In genomic region chr10:62542928-62543327, GRCm38 (mm10) we compare ENCODE assay signal across 16 mouse cellular contexts. TPM values are rescaled to one million over a fixed set of nuclear protein-coding genes. Genes with fewer than 3 reads are reported as not detected.
DNase-seq lines count a peak whose midpoint lies in the region; ATAC-seq and TF ChIP-seq lines count a peak whose summit lies in the region.
"Had no signal": no experiment of that assay in that cellular context is flagged by ENCODE, and none has a peak within 500 bp of the region (broad histone marks: within the 10 kb centered on the region; RNA-seq: fewer than 3 reads in every experiment).

No protein-coding gene starts in this region.

- H3K9ac ChIP-seq in liver, adult 2 months (ENCODE audit: low read depth, low read length): no peak overlapping the region
- no peak overlapping the region for H3K9ac ChIP-seq in liver, embryonic 15.5 days
- H3K9ac ChIP-seq: embryonic facial prominence, embryonic 12.5 days had no signal

- H3K4me2 ChIP-seq in liver, embryonic 15.5 days: peak overlapping the region; percentile 15; the same call in 1 of the 2 replicates
- H3K4me2 ChIP-seq: embryonic facial prominence, embryonic 12.5 days had no signal

- H3K4me1 ChIP-seq in liver, adult 2 months (ENCODE audit: control insufficient read depth, insufficient read depth, low read length): no peaks in the 10 kb centered on the region
- H3K4me1 ChIP-seq in bone marrow, adult 2 months (ENCODE audit: control insufficient read depth, insufficient read depth, low read length): peaks cover 4% of the 10 kb centered on the region
- H3K4me1 ChIP-seq in liver, embryonic 15.5 days (replicated peaks): peaks cover 28% of the 10 kb centered on the region
- no peaks in the 10 kb centered on the region for H3K4me1 ChIP-seq in small intestine, adult 2 months (ENCODE audit: control insufficient read depth, insufficient read depth, insufficient read length, low read length)
- H3K4me1 ChIP-seq: embryonic facial prominence, embryonic 12.5 days; forebrain, embryonic 10.5 days had no signal

- no peak overlapping the region for H3K4me3 ChIP-seq in liver, adult 2 months (ENCODE audit: insufficient read depth, low read depth, low read length)
- no peak overlapping the region for H3K4me3 ChIP-seq in bone marrow, adult 2 months (replicated peaks; ENCODE audit: control insufficient read depth, low read depth, low read length)
- H3K4me3 ChIP-seq in liver, embryonic 15.5 days (replicated peaks): 0 out of 2 replicates have a peak overlapping the region, but pooled peaks have one; percentile 8
- H3K4me3 ChIP-seq in small intestine, adult 2 months (ENCODE audit: low read depth, low read length): no peak overlapping the region
- H3K4me3 ChIP-seq: embryonic facial prominence, embryonic 12.5 days; forebrain, embryonic 10.5 days had no signal

- no peaks in the 10 kb centered on the region for H3K36me3 ChIP-seq in liver, adult 2 months (ENCODE audit: control insufficient read depth, insufficient read depth, low read length)
- H3K36me3 ChIP-seq in liver, embryonic 15.5 days (replicated peaks): no peaks in the 10 kb centered on the region
- no peaks in the 10 kb centered on the region for H3K36me3 ChIP-seq in small intestine, adult 2 months (ENCODE audit: control insufficient read depth, insufficient read depth, low read length)
- H3K36me3 ChIP-seq: embryonic facial prominence, embryonic 12.5 days; forebrain, embryonic 10.5 days had no signal

- no peaks in the 10 kb centered on the region for H3K79me2 ChIP-seq in liver, adult 2 months (ENCODE audit: control insufficient read depth, insufficient read depth, low read length)

- 0 out of 2 replicates have a peak overlapping the region, but pooled peaks have one; percentile 4 for H3K27ac ChIP-seq in liver, adult 2 months (replicated peaks; ENCODE audit: insufficient read depth, low read depth, low read length)
- H3K27ac ChIP-seq in bone marrow, adult 2 months (ENCODE audit: control insufficient read depth, insufficient read depth, low read depth, low read length, poor library complexity): peak overlapping the region; percentile 92
- peak overlapping the region; percentile 70 for H3K27ac ChIP-seq in liver, embryonic 15.5 days (replicated peaks)
- peak overlapping the region; percentile 84 for H3K27ac ChIP-seq in small intestine, adult 2 months (ENCODE audit: insufficient read depth, low read depth, low read length)
- H3K27ac ChIP-seq: embryonic facial prominence, embryonic 12.5 days; forebrain, embryonic 10.5 days; stomach, postnatal 0 days had no signal

- no peak for TF ChIP-seq POLR2A in liver, adult 2 months (IDR thresholded peaks at IDR 0.05; ENCODE audit: extremely low read depth, insufficient read depth, low read length)
- no peak for TF ChIP-seq POLR2A in bone marrow, adult 2 months (IDR thresholded peaks at IDR 0.05; ENCODE audit: borderline replicate concordance, control insufficient read depth, low read depth, low read length)
- TF ChIP-seq POLR2A in small intestine, adult 2 months (IDR thresholded peaks at IDR 0.05; ENCODE audit: low read depth, low read length): no peak

- WGBS in liver, adult 2 months: 89% methylated on average over 7 of the region's 8 CpGs
- 35% methylated on average over 8 of the region's 8 CpGs for WGBS in bone marrow, adult 2 months
- WGBS in liver, embryonic 15.5 days (ENCODE audit: insufficient replicate concordance): 58% methylated on average over 8 of the region's 8 CpGs
- WGBS in small intestine, adult 2 months: 88% methylated on average over 8 of the region's 8 CpGs

- ATAC-seq in liver, embryonic 15.5 days (ENCODE audit: insufficient read depth): no peak

- H3K9me3 ChIP-seq in liver, embryonic 15.5 days (replicated peaks): no peaks in the 10 kb centered on the region
- H3K9me3 ChIP-seq: embryonic facial prominence, embryonic 12.5 days; forebrain, embryonic 10.5 days had no signal

- TF ChIP-seq CTCF in liver, adult 2 months (IDR thresholded peaks at IDR 0.05; ENCODE audit: low read depth, low read length): no peak
- no peak for TF ChIP-seq CTCF in bone marrow, adult 2 months (IDR thresholded peaks at IDR 0.05; ENCODE audit: control insufficient read depth, insufficient read depth, low read length)
- no peak for TF ChIP-seq CTCF in small intestine, adult 2 months (IDR thresholded peaks at IDR 0.05; ENCODE audit: extremely low read depth, insufficient read length, insufficient replicate concordance, low read depth, low read length)

- DNase-seq in liver, adult 2 months (ENCODE audit: extremely low read depth, low read depth, low spot score): no peak
- no peak for DNase-seq in liver
- DNase-seq in left cerebral cortex, adult 9 months (ENCODE audit: low spot score in 2 of 2): no peak
- no peak for DNase-seq in spleen, postnatal 10 days (ENCODE audit: low spot score in 2 of 2)
- DNase-seq in right cerebral cortex, postnatal 4 days: no peak
- DNase-seq: cerebellum, postnatal 14 days; gastrocnemius, postnatal 10 days; kidney, postnatal 10 days; layer of hippocampus, postnatal 36 days had no signal

- H3K27me3 ChIP-seq in liver, adult 2 months (ENCODE audit: control insufficient read depth, insufficient read depth, low read length): no peaks in the 10 kb centered on the region
- no peaks in the 10 kb centered on the region for H3K27me3 ChIP-seq in liver, embryonic 15.5 days
- H3K27me3 ChIP-seq in small intestine, adult 2 months (ENCODE audit: control insufficient read depth, insufficient read depth, low read length): no peaks in the 10 kb centered on the region
- H3K27me3 ChIP-seq: embryonic facial prominence, embryonic 12.5 days had no signal

RNA-seq across cellular contexts. Expression of gene Srgn, which starts 15.7 kb away (rescaled TPM):
- total RNA-seq in liver, adult 2 months (2014; rRNA removed): 11.9 and 15.9 TPM in 2 replicates
- 4.3 and 5.0 TPM in 2 replicates for polyA plus RNA-seq in liver, adult 2 months (2012; rRNA removed)
- polyA plus RNA-seq in bone marrow, adult 2 months (2011; ENCODE audit: insufficient read depth, insufficient read length, low replicate concordance, missing spikeins): 68.7 and 72.9 TPM in 2 replicates
- polyA plus RNA-seq in liver, embryonic 15.5 days (2015; fragmentation: Nextera tagmentation; extraction: Ambion mirVana): 57.9 and 79.6 TPM in 2 replicates
- 6.5 and 8.2 TPM in 2 replicates for polyA plus RNA-seq in small intestine, adult 2 months (2012; rRNA removed)
- polyA plus RNA-seq: C2C12 had no signal

RNA-seq across cellular contexts. Expression of gene Kif1bp, which starts 35.3 kb away (rescaled TPM):
- total RNA-seq in liver, adult 2 months (2014; rRNA removed): 8.3 and 8.6 TPM in 2 replicates
- polyA plus RNA-seq in liver, adult 2 months (2012; rRNA removed): 8.2 and 9.8 TPM in 2 replicates
- polyA plus RNA-seq in bone marrow, adult 2 months (2011; ENCODE audit: insufficient read depth, insufficient read length, low replicate concordance, missing spikeins): 6.1 TPM in 2 replicates
- 11.1 and 11.3 TPM in 2 replicates for polyA plus RNA-seq in liver, embryonic 15.5 days (2015; fragmentation: Nextera tagmentation; extraction: Ambion mirVana)
- polyA plus RNA-seq in small intestine, adult 2 months (2012; rRNA removed): 21.0 and 21.2 TPM in 2 replicates

RNA-seq across cellular contexts. Expression of gene Vps26a, which starts 56.3 kb away (rescaled TPM):
- total RNA-seq in liver, adult 2 months (2014; rRNA removed): 34.1 and 39.7 TPM in 2 replicates
- polyA plus RNA-seq in liver, adult 2 months (2012; rRNA removed): 7.2 and 7.7 TPM in 2 replicates
- 13.6 and 26.5 TPM in 2 replicates for polyA plus RNA-seq in bone marrow, adult 2 months (2011; ENCODE audit: insufficient read depth, insufficient read length, low replicate concordance, missing spikeins)
- 39.5 and 42.9 TPM in 2 replicates for polyA plus RNA-seq in liver, embryonic 15.5 days (2015; fragmentation: Nextera tagmentation; extraction: Ambion mirVana)
- polyA plus RNA-seq in small intestine, adult 2 months (2012; rRNA removed): 1.3 and 3.2 TPM in 2 replicates

RNA-seq across cellular contexts. Expression of gene Ddx21, which starts 59.2 kb away (rescaled TPM):
- total RNA-seq in liver, adult 2 months (2014; rRNA removed): 10.9 and 11.8 TPM in 2 replicates
- 5.8 and 7.2 TPM in 2 replicates for polyA plus RNA-seq in liver, adult 2 months (2012; rRNA removed)
- polyA plus RNA-seq in bone marrow, adult 2 months (2011; ENCODE audit: insufficient read depth, insufficient read length, low replicate concordance, missing spikeins): 22.0 and 36.6 TPM in 2 replicates
- 10.7 and 11.8 TPM in 2 replicates for polyA plus RNA-seq in liver, embryonic 15.5 days (2015; fragmentation: Nextera tagmentation; extraction: Ambion mirVana)
- polyA plus RNA-seq in small intestine, adult 2 months (2012; rRNA removed): 1.9 and 2.3 TPM in 2 replicates

Comparison
In these comparisons a context has a peak if more than half of its experiments do, and no peak if none do; other contexts are left out.
1. H3K27ac ChIP-seq: peak in every context shown above with its lines; median percentile 92 in bone marrow, adult 2 months; 84 in small intestine, adult 2 months; 70 in liver, embryonic 15.5 days; 4 in liver, adult 2 months.